Mouse (Mus musculus) fibroblast of lung, adult 2 months (primary cell): Measurements from ENCODE around the gene Rxfp2.

Experiments used
- DNase-seq: peaks from one replicate; pipeline ENCODE4 v3.0.0-alpha.2; 2011; ENCODE audit warnings: low read depth

Rxfp2 gene

GRCm38 (mm10) chr5:150044533-150044932, 26.1 kb downstream of the Rxfp2 start:
- DNase-seq, result no peak

- no peak for DNase-seq
These were observed 28.0 kb downstream of the Rxfp2 start for GRCm38 (mm10) chr5:150046438-150046837.

GRCm38 (mm10) chr5:150049946-150050345, 31.5 kb downstream of the Rxfp2 start:
- no peak for DNase-seq

GRCm38 (mm10) chr5:150051828-150052227, 33.4 kb downstream of the Rxfp2 start:
- DNase-seq, result no peak

GRCm38 (mm10) chr5:150053294-150053693, 34.8 kb downstream of the Rxfp2 start:
- DNase-seq, result no peak

- DNase-seq, result no peak
These were observed 35.5 kb downstream of the Rxfp2 start for GRCm38 (mm10) chr5:150053956-150054355.

- no peak for DNase-seq
These were observed 36.8 kb downstream of the Rxfp2 start for GRCm38 (mm10) chr5:150055322-150055721.

- no peak for DNase-seq
These were observed 37.6 kb downstream of the Rxfp2 start for GRCm38 (mm10) chr5:150056056-150056455.

- no peak for DNase-seq
These were observed 40.4 kb downstream of the Rxfp2 start for GRCm38 (mm10) chr5:150058845-150059244.

GRCm38 (mm10) chr5:150059466-150059865, 41.0 kb downstream of the Rxfp2 start:
- DNase-seq, result no peak

GRCm38 (mm10) chr5:150061086-150061485, 42.6 kb downstream of the Rxfp2 start:
- no peak for DNase-seq

- DNase-seq, result no peak
These were observed 45.8 kb downstream of the Rxfp2 start for GRCm38 (mm10) chr5:150064286-150064685.

- DNase-seq, result no peak
These were observed 51.6 kb downstream of the Rxfp2 start for GRCm38 (mm10) chr5:150070086-150070485.

GRCm38 (mm10) chr5:150071738-150072137, 53.3 kb downstream of the Rxfp2 start:
- DNase-seq, result no peak

GRCm38 (mm10) chr5:150079866-150080797, 61.7 kb downstream of the Rxfp2 start:
- DNase-seq, result no peak

GRCm38 (mm10) chr5:150082696-150083095, 64.2 kb downstream of the Rxfp2 start:
- no peak for DNase-seq

- no peak for DNase-seq
These were observed 64.7 kb downstream of the Rxfp2 start for GRCm38 (mm10) chr5:150083190-150083589.

- no peak for DNase-seq
These were observed 79.1 kb downstream of the Rxfp2 start for GRCm38 (mm10) chr5:150097620-150098019.

GRCm38 (mm10) chr5:150098754-150099153, 80.3 kb downstream of the Rxfp2 start:
- DNase-seq, result no peak

GRCm38 (mm10) chr5:150101789-150102188, 83.3 kb downstream of the Rxfp2 start:
- DNase-seq, result no peak

- DNase-seq, result no peak
These were observed 87.9 kb downstream of the Rxfp2 start for GRCm38 (mm10) chr5:150106358-150106757.

GRCm38 (mm10) chr5:150111236-150111635, 92.8 kb downstream of the Rxfp2 start:
- no peak for DNase-seq

GRCm38 (mm10) chr5:150114007-150114406, 95.5 kb downstream of the Rxfp2 start:
- DNase-seq, result no peak

- DNase-seq, result no peak
These were observed 96.3 kb downstream of the Rxfp2 start for GRCm38 (mm10) chr5:150114778-150115177.
